ENCODE assay signal across 11 mouse cellular contexts in the genomic region with DNA sequence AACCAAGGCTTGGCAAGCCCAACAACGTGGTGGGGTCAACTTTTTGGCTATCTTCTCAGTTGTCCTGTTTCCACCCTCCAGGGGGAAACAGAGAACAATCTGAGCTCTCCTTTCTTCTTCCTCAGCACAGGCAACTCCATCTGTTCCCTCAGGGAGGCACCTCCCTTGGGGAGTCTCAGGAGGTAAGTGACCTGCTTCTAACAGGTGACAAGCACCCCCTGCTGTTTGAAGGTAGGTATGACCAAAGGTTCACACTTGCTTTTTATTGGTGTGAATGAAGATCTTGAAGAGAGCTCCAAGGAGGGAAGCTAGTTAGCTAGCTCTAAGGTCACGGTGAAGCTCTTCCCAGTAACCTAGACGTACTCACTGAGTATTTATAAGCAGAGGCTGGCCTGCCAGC. TPM values are rescaled to one million over a fixed set of nuclear protein-coding genes. Genes with fewer than 3 reads are reported as not detected.
DNase-seq lines count a peak whose midpoint lies in the region; ATAC-seq and TF ChIP-seq lines count a peak whose summit lies in the region.
"Had no signal": no experiment of that assay in that cellular context is flagged by ENCODE, and none has a peak within 500 bp of the region (broad histone marks: within the 10 kb centered on the region; RNA-seq: fewer than 3 reads in every experiment).

No protein-coding gene starts in this region.

- H3K9ac ChIP-seq in lung, postnatal 0 days (replicated peaks; ENCODE audit: low read depth) = no peak overlapping the region
- H3K9ac ChIP-seq in MEL (ENCODE audit: control insufficient read depth, low read depth, low read length, poor library complexity, severe bottlenecking) = no peak overlapping the region
- no peak overlapping the region for H3K9ac ChIP-seq in hindbrain, embryonic 14.5 days

- intact Hi-C loops in gastrocnemius, adult 2 months (cut with DNase I) = no loop called here
- intact Hi-C loops in gastrocnemius, postnatal 14 days (cut with DNase I; ENCODE audit: low total_unique reads) = no loop called here

- no peaks in the 10 kb centered on the region for H3K36me3 ChIP-seq in lung, postnatal 0 days (ENCODE audit: insufficient read depth, low read length)
- H3K36me3 ChIP-seq in MEL (ENCODE audit: control insufficient read depth in 1 of 2, insufficient read depth in 2 of 2, low read length in 2 of 2) = no peaks in the 10 kb centered on the region
- H3K36me3 ChIP-seq in hindbrain, embryonic 14.5 days (replicated peaks; ENCODE audit: control insufficient read depth, insufficient read depth) = peaks cover 5% of the 10 kb centered on the region; the same call in 1 of the 2 replicates

- TF ChIP-seq CTCF in gastrocnemius, adult 2 months (IDR thresholded peaks at IDR 0.05) = peak; percentile 2; the same call in 1 of the 2 replicates
- TF ChIP-seq CTCF in lung, postnatal 0 days (IDR thresholded peaks at IDR 0.05) = peak; percentile 58
- TF ChIP-seq CTCF in MEL (IDR thresholded peaks at IDR 0.05 in 2 of 3, conservative IDR thresholded peaks at IDR 0.05 in 1 of 3; ENCODE audit: control insufficient read depth in 1 of 3, insufficient read depth in 1 of 3, low read depth in 2 of 3, low read length in 3 of 3, poor library complexity in 1 of 3, severe bottlenecking in 1 of 3) = peak in 2 of 3 experiments; percentile 4 to 46; a peak in 2 of 6 replicates

- ATAC-seq in lung, postnatal 0 days = no peak
- ATAC-seq in hindbrain, embryonic 14.5 days (ENCODE audit: low FRiP score) = no peak
- ATAC-seq: hindbrain, postnatal 0 days had no signal

- H3K27ac ChIP-seq in gastrocnemius, adult 2 months = no peak overlapping the region
- no peak overlapping the region for H3K27ac ChIP-seq in lung, postnatal 0 days (ENCODE audit: low read length)
- no peak overlapping the region for H3K27ac ChIP-seq in MEL (ENCODE audit: control insufficient read depth, low read depth, low read length)
- H3K27ac ChIP-seq in hindbrain, embryonic 14.5 days = no peak overlapping the region
- H3K27ac ChIP-seq: hindbrain, postnatal 0 days had no signal

- DNase-seq in gastrocnemius, adult 2 months = no peak
- DNase-seq in gastrocnemius, postnatal 14 days = no peak
- DNase-seq in lung, postnatal 0 days (ENCODE audit: low spot score) = peak; percentile 23
- no peak for DNase-seq in lung, postnatal 14 days
- DNase-seq in MEL (ENCODE audit: low read depth, low spot score) = peak; percentile 23
- DNase-seq in naive thymus-derived CD4-positive, alpha-beta T cell, adult 2 months (ENCODE audit: low read depth) = peak; percentile 39
- no peak for DNase-seq in hindbrain, embryonic 14.5 days (ENCODE audit: low spot score)
- DNase-seq in heart, adult 9 months (ENCODE audit: low spot score in 2 of 2) = no peak
- DNase-seq: gastrocnemius, postnatal 36 days had no signal

- WGBS in lung, postnatal 0 days = 84% methylated on average over 3 of the region's 3 CpGs
- 65% methylated on average over 3 of the region's 3 CpGs for WGBS in hindbrain, embryonic 14.5 days

- H3K79me2 ChIP-seq in MEL (ENCODE audit: control insufficient read depth, insufficient read depth, low read length, poor library complexity) = no peaks in the 10 kb centered on the region

- H3K27me3 ChIP-seq in lung, postnatal 0 days (replicated peaks; ENCODE audit: insufficient read depth, low read length) = no peaks in the 10 kb centered on the region
- no peaks in the 10 kb centered on the region for H3K27me3 ChIP-seq in MEL (ENCODE audit: control insufficient read depth in 1 of 2, insufficient read depth in 2 of 2, low read length in 2 of 2)
- H3K27me3 ChIP-seq in hindbrain, embryonic 14.5 days (ENCODE audit: control insufficient read depth, insufficient read depth, low read length) = no peaks in the 10 kb centered on the region

- TF ChIP-seq RAD21 in MEL (IDR thresholded peaks at IDR 0.05; ENCODE audit: low read depth, low read length) = peak; percentile 29

- no peaks in the 10 kb centered on the region for H3K9me3 ChIP-seq in lung, postnatal 0 days (ENCODE audit: low read length)
- no peaks in the 10 kb centered on the region for H3K9me3 ChIP-seq in MEL (replicated peaks; ENCODE audit: insufficient read depth, low read length)
- H3K9me3 ChIP-seq in hindbrain, embryonic 14.5 days (ENCODE audit: control insufficient read depth, low read length) = no peaks in the 10 kb centered on the region

- no peak overlapping the region for H3K4me2 ChIP-seq in lung, postnatal 0 days (replicated peaks; ENCODE audit: low read depth, low read length)
- H3K4me2 ChIP-seq in hindbrain, embryonic 14.5 days (replicated peaks) = no peak overlapping the region
- H3K4me2 ChIP-seq: midbrain, embryonic 11.5 days had no signal

- TF ChIP-seq POLR2A in MEL (IDR thresholded peaks at IDR 0.05; ENCODE audit: control insufficient read depth in 1 of 2, insufficient read depth in 1 of 2, low read depth in 1 of 2, low read length in 2 of 2, poor library complexity in 1 of 2) = no peak

- H3K4me3 ChIP-seq in gastrocnemius, adult 2 months = no peak overlapping the region
- no peak overlapping the region for H3K4me3 ChIP-seq in lung, postnatal 0 days (ENCODE audit: low read depth, low read length)
- H3K4me3 ChIP-seq in MEL (ENCODE audit: control insufficient read depth in 1 of 2, insufficient read depth in 1 of 2, low read depth in 2 of 2, low read length in 2 of 2) = no peak overlapping the region
- no peak overlapping the region for H3K4me3 ChIP-seq in hindbrain, embryonic 14.5 days (replicated peaks; ENCODE audit: low read length)

- no peak for TF ChIP-seq EP300 in lung, postnatal 0 days (IDR thresholded peaks at IDR 0.05)
- TF ChIP-seq EP300 in MEL (IDR thresholded peaks at IDR 0.05; ENCODE audit: low read depth in 1 of 2, low read length in 2 of 2) = no peak

- no peaks in the 10 kb centered on the region for H3K4me1 ChIP-seq in lung, postnatal 0 days (ENCODE audit: insufficient read depth, low read depth, low read length)
- H3K4me1 ChIP-seq in MEL (ENCODE audit: control insufficient read depth in 1 of 2, insufficient read depth in 2 of 2, low read length in 2 of 2) = no peaks in the 10 kb centered on the region
- H3K4me1 ChIP-seq in hindbrain, embryonic 14.5 days (replicated peaks; ENCODE audit: control insufficient read depth, insufficient read depth, low read length) = no peaks in the 10 kb centered on the region

TF ChIP-seq in MEL, 35 proteins besides CTCF, POLR2A, EP300 and RAD21:
- TF ChIP-seq SMC3 (IDR thresholded peaks at IDR 0.05; ENCODE audit: low read depth, low read length) (peak; percentile 51), MYC (IDR thresholded peaks at IDR 0.05; ENCODE audit: low read depth, low read length) (no peak)

RNA-seq across cellular contexts. Expression of gene Snrnp48, which starts 30.6 kb away (rescaled TPM):
- 10 to 100 TPM in 1 of 2 experiments, 1 to 10 TPM in 1; 9.9 to 10.3 TPM for total RNA-seq in gastrocnemius, adult 2 months (2021)
- total RNA-seq in gastrocnemius, postnatal 14 days (2021) = 1 to 10 TPM; 6.2 to 7.7 TPM
- polyA plus RNA-seq in lung, postnatal 0 days (2015; fragmentation: Nextera tagmentation; extraction: Ambion mirVana) = 24.0 and 24.8 TPM in 2 replicates
- 45.8 and 63.2 TPM in 2 replicates for total RNA-seq in MEL (2012; rRNA removed)
- polyA plus RNA-seq in MEL (2012; ENCODE audit: insufficient read depth in 1 of 2, insufficient read length in 2 of 2, low read depth in 1 of 2, low replicate concordance in 2 of 2, missing spikeins in 1 of 2) = 100 to 1,000 TPM in 1 of 2 experiments, 10 to 100 TPM in 1; 60.4 to 134 TPM
- polyA plus RNA-seq in hindbrain, embryonic 14.5 days (2014; fragmentation: Nextera tagmentation; extraction: Ambion mirVana) = 21.2 and 26.0 TPM in 2 replicates

Comparison
In these comparisons a context has a peak if more than half of its experiments do, and no peak if none do; other contexts are left out.
1. DNase-seq: peak in lung, postnatal 0 days (single experiment), MEL (single experiment) and naive thymus-derived CD4-positive, alpha-beta T cell, adult 2 months (single experiment); none in gastrocnemius, adult 2 months (single experiment), gastrocnemius, postnatal 14 days (single experiment), lung, postnatal 14 days (single experiment), hindbrain, embryonic 14.5 days (single experiment) and heart, adult 9 months (0 of 2).
2. CTCF ChIP-seq: peak in every context shown above with its lines; median percentile 58 in lung, postnatal 0 days; 25 in MEL; 2 in gastrocnemius, adult 2 months.